Mouse (Mus musculus): ENCODE results near the gene H2-T23. TPM values are rescaled to one million over a fixed set of nuclear protein-coding genes. Genes with fewer than 3 reads are reported as not detected.
A peak's percentile ranks its signal among the peaks of the same experiment; 100 is the strongest.
"Not testable (repeated sequence)": the region's sequence is repeated elsewhere in the genome, so short reads cannot be mapped to it uniquely, and the experiment has no call there.

The H2-T23 gene
- polyA plus RNA-seq (2014; fragmentation: Nextera tagmentation; extraction: Ambion mirVana) = 3.0 and 4.0 TPM in 2 replicates

DNA sequence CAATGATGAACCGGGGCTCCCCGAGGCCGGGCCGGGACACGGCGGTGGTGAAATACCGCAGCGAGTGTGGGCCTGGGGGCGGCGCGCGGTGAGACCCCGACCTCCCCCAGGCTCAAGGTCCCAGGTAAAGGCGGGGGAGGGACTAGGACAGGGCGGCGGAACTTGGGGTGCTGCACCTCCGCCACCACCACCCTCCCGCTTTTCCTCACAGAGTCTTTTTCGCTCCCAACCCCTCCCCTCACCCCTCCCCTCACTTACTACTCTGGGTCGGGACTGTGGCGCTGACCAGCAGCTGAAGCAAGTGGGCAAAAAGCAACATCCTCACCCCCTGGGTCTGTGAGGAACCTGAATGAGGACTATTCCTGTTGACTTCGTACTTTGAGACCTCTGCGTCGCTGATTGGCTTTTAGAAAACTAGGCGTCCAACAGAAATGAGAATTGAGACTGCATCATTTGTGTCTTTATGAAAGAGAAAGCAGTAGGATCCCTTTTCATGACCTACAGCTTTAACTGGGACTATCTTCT, at the start of gene H2-T23:
H2-T23 (minus strand) TSS at position 505 of the 525 bp plus-strand sequence.
- DNase-seq (ENCODE audit: low spot score) (peak; percentile 49), ATAC-seq (ENCODE audit: low FRiP score) (peak; percentile 45; the same call in 1 of the 2 replicates)
- not testable (repeated sequence) for H3K36me3 ChIP-seq (ENCODE audit: control insufficient read depth, insufficient read depth, low read length); H3K4me1 ChIP-seq (replicated peaks; ENCODE audit: control insufficient read depth, insufficient read depth, low read length); H3K27me3 ChIP-seq (ENCODE audit: control insufficient read depth, insufficient read depth, low read length); H3K27ac ChIP-seq (ENCODE audit: low read depth, low read length); H3K9me3 ChIP-seq (ENCODE audit: control insufficient read depth, low read length)
- Histone ChIP-seq H3K9ac (ENCODE audit: low read depth, low read length) (peak within 1 kb of the TSS; percentile 34; the same call in 1 of the 2 replicates), H3K4me2 (replicated peaks; ENCODE audit: low read depth, low read length) (peak within 1 kb of the TSS; percentile 71), H3K4me3 (ENCODE audit: low read depth, low read length) (peak within 1 kb of the TSS; percentile 36)
- WGBS = 2% methylated on average over 23 of the region's 25 CpGs

DNA sequence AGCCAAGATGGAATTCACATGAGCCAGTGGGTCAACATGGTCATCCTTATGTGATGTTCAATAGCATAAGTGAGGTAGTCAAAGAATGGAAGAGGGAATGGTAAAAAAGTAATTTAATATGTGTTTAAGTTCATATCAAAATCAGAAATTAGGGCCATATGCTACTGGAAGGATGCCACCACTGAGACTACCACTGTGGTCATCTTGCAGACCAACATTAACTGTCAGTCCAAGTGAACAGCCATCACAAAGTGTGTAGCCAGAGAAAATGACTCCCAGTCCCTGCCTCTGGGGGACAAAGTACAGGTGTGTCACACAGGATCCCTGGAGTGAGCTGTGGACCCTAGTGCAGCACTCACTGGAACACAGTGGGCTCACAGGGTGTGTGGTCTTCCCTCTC, 49.2 kb upstream of the H2-T23 start:
- H3K27ac ChIP-seq (ENCODE audit: low read depth, low read length); H3K4me2 ChIP-seq (replicated peaks; ENCODE audit: low read depth, low read length); H3K27me3 ChIP-seq (ENCODE audit: control insufficient read depth, insufficient read depth, low read length); H3K4me3 ChIP-seq (ENCODE audit: low read depth, low read length); H3K36me3 ChIP-seq (ENCODE audit: control insufficient read depth, insufficient read depth, low read length); DNase-seq (ENCODE audit: low spot score); H3K9me3 ChIP-seq (ENCODE audit: control insufficient read depth, low read length); H3K9ac ChIP-seq (ENCODE audit: low read depth, low read length); ATAC-seq (ENCODE audit: low FRiP score); H3K4me1 ChIP-seq (replicated peaks; ENCODE audit: control insufficient read depth, insufficient read depth, low read length): not testable (repeated sequence)

DNA sequence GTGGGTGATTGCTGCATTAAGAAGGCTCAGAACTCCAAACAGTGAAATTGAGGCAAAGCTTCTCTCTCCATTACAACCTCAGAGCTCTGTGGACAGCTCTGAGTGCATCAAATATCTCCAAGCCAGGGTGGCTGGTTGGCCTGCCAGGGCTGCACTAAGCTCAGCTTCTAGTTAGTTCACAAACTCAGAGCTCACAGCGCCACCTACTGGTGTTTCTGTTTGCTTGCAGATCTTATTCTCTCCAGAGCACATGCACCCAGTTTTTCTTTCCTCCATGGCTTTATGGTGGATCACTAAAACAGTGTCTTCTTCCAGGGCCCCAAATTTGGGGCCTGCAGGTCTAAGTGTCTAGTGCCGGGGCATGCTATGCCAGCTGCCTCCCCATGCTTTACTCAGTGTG, 28.2 kb upstream of the H2-T23 start:
- Histone ChIP-seq H3K36me3 (ENCODE audit: control insufficient read depth, insufficient read depth, low read length) (no peaks in the 10 kb centered on the region), H3K4me3 (ENCODE audit: low read depth, low read length) (no peak overlapping the region), H3K27me3 (ENCODE audit: control insufficient read depth, insufficient read depth, low read length) (no peaks in the 10 kb centered on the region), H3K27ac (ENCODE audit: low read depth, low read length) (no peak overlapping the region), H3K9me3 (ENCODE audit: control insufficient read depth, low read length) (no peaks in the 10 kb centered on the region), H3K4me2 (replicated peaks; ENCODE audit: low read depth, low read length) (no peak overlapping the region), H3K4me1 (replicated peaks; ENCODE audit: control insufficient read depth, insufficient read depth, low read length) (no peaks in the 10 kb centered on the region), H3K9ac (ENCODE audit: low read depth, low read length) (no peak overlapping the region)
- ATAC-seq (ENCODE audit: low FRiP score) (no peak), DNase-seq (ENCODE audit: low spot score) (peak; percentile 84)
- WGBS = 31% methylated on average over 2 of the region's 2 CpGs

DNA sequence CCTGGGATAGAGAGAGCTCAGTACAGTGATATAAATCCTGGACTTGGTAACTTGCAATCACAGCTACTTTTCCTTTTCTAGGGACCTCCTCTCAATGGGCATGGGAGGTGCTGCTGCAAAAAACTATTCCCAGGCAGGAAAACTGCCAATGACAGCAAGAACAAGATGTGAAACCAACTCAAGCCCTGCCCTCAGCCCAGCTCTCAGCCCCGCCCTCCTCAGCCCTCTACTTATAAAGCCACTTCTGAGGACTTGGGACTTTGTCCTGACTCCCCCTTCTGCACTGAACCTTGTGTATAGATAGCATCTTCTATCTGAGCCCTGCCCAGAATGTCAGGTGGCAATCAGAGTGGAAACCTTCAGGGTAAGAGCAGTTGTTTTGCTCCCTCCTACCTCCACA, 25.7 kb upstream of the H2-T23 start, which contains the start of gene Gm11127:
Gm11127 (minus strand) TSS at position 10 of the 400 bp plus-strand sequence.
- H3K27me3 ChIP-seq (ENCODE audit: control insufficient read depth, insufficient read depth, low read length); H3K4me1 ChIP-seq (replicated peaks; ENCODE audit: control insufficient read depth, insufficient read depth, low read length); DNase-seq (ENCODE audit: low spot score); H3K36me3 ChIP-seq (ENCODE audit: control insufficient read depth, insufficient read depth, low read length); H3K9me3 ChIP-seq (ENCODE audit: control insufficient read depth, low read length); H3K9ac ChIP-seq (ENCODE audit: low read depth, low read length); ATAC-seq (ENCODE audit: low FRiP score); H3K4me3 ChIP-seq (ENCODE audit: low read depth, low read length); H3K27ac ChIP-seq (ENCODE audit: low read depth, low read length); H3K4me2 ChIP-seq (replicated peaks; ENCODE audit: low read depth, low read length): not testable (repeated sequence)
- WGBS = 88% methylated on average over 1 of the region's 1 CpGs

DNA sequence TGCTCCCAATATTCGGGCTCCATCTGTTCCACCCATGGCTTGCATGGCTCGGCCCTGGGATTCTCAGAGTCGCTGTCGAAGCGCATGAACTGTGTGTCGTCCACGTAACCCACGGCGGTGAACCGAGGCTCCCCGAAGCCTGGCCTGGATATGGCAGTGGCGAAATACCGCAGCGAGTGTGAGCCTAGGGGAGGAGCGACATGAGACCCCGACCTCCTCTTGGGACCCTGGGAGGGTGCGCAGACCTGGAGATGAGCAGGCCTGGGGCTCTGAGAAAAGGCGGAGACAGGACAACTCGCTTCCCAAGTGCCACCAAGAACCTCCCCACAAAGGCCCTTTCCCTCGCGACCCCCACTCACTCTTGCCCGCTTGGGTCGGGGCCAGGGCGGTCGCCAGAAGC, 25.3 kb upstream of the H2-T23 start:
- ATAC-seq (ENCODE audit: low FRiP score); H3K4me2 ChIP-seq (replicated peaks; ENCODE audit: low read depth, low read length); H3K27ac ChIP-seq (ENCODE audit: low read depth, low read length); H3K27me3 ChIP-seq (ENCODE audit: control insufficient read depth, insufficient read depth, low read length); DNase-seq (ENCODE audit: low spot score); H3K9me3 ChIP-seq (ENCODE audit: control insufficient read depth, low read length); H3K36me3 ChIP-seq (ENCODE audit: control insufficient read depth, insufficient read depth, low read length); H3K4me3 ChIP-seq (ENCODE audit: low read depth, low read length); H3K4me1 ChIP-seq (replicated peaks; ENCODE audit: control insufficient read depth, insufficient read depth, low read length); H3K9ac ChIP-seq (ENCODE audit: low read depth, low read length): not testable (repeated sequence)
- 88% methylated on average over 22 of the region's 25 CpGs for WGBS

DNA sequence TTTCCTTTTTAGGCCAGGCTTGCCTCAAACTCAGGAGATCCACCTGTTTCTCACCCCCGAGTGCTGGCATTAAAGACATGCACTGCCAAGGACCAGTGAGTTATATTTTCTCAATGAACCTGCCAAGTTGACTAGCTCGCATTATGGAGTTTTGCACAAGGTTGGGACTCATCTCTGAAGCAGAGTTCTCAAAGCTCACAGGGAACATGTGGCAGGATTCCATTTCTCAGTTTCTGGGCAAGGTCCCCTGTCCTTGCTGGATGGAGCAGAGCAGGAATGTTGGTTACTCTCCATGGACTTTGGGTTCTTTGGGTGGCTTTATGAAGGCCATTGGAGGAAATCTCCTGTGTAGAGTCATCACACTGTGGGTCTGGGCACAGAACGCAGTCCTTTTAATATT, 10.6 kb upstream of the H2-T23 start:
- no peak overlapping the region for H3K9ac ChIP-seq (ENCODE audit: low read depth, low read length)
- no peaks in the 10 kb centered on the region for H3K27me3 ChIP-seq (ENCODE audit: control insufficient read depth, insufficient read depth, low read length)
- H3K4me2 ChIP-seq (replicated peaks; ENCODE audit: low read depth, low read length) = no peak overlapping the region; the same call in 1 of the 2 replicates
- DNase-seq (ENCODE audit: low spot score) (no peak), ATAC-seq (ENCODE audit: low FRiP score) (no peak)
- no peaks in the 10 kb centered on the region for H3K4me1 ChIP-seq (replicated peaks; ENCODE audit: control insufficient read depth, insufficient read depth, low read length)
- no peaks in the 10 kb centered on the region for H3K36me3 ChIP-seq (ENCODE audit: control insufficient read depth, insufficient read depth, low read length)
- H3K4me3 ChIP-seq (ENCODE audit: low read depth, low read length) = no peak overlapping the region
- H3K27ac ChIP-seq (ENCODE audit: low read depth, low read length) = no peak overlapping the region
- no peaks in the 10 kb centered on the region for H3K9me3 ChIP-seq (ENCODE audit: control insufficient read depth, low read length)
- 88% methylated on average over 3 of the region's 3 CpGs for whole genome bisulfite sequencing

DNA sequence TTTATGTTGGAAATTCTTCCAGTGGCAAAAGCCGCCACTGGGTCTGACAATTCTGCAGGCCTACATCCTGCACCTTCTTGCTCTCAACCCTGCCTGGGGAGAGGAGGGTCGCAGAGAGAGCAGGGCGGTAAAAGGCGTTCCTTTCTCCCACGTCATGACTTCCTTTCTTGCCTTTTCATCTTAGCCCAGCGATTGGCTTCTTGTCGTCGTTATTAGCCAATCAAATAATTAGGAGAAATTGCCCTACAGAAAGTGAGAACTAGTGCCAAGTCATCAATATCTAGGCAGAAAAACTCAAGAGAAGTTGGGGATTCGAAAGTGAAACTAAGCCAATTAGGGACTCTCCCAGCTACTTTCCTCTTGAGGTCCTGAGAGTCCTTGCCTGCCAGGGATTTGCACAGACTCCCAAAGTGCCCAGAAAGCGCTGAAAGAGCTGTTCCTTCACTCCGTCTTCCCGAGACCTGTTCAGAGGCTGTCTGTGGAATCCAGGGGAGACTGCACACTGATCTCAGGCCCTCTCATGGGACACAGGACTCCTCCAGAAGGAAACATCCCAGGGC, 10.0 kb upstream of the H2-T23 start, which contains the start of the genes H2-T22 and Gm6034:
H2-T22 (minus strand) TSS at position 138 of the 560 bp plus-strand sequence.
Gm6034 (plus strand) TSS at position 352 of the 560 bp plus-strand sequence.
- 0 out of 2 replicates have a peak within 1 kb of the TSS, but pooled peaks have one; percentile 15 for H3K9ac ChIP-seq (ENCODE audit: low read depth, low read length)
- not testable (repeated sequence) for H3K27me3 ChIP-seq (ENCODE audit: control insufficient read depth, insufficient read depth, low read length); H3K4me1 ChIP-seq (replicated peaks; ENCODE audit: control insufficient read depth, insufficient read depth, low read length); H3K36me3 ChIP-seq (ENCODE audit: control insufficient read depth, insufficient read depth, low read length); H3K27ac ChIP-seq (ENCODE audit: low read depth, low read length); H3K9me3 ChIP-seq (ENCODE audit: control insufficient read depth, low read length)
- WGBS = under 1% methylated on average over 12 of the region's 12 CpGs
- peak; percentile 94 for ATAC-seq (ENCODE audit: low FRiP score)
- peak within 1 kb of the TSS; percentile 65 for H3K4me2 ChIP-seq (replicated peaks; ENCODE audit: low read depth, low read length)
- peak within 1 kb of the TSS; percentile 25 for H3K4me3 ChIP-seq (ENCODE audit: low read depth, low read length)
- DNase-seq (ENCODE audit: low spot score) = peak; percentile 70

DNA sequence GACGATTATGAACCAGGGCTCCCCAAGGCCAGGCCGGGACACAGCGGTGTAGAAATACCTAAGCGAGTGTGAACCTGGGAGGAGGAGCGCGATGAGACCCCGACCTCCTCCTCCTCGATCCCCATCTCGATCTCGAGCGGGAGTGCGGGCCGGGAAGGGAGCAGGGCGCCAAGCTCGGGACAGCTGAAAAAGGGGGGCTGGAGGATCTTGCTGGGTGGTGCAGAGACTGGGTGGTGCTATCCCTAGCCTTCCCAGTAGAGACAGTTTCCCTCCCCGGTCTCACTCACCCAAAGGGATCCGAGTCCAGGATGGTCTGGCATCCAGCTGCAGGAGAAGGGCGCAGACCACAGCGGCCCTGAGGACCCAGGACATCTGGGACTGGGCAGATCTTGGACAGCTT, 9.4 kb upstream of the H2-T23 start:
- H3K27me3 ChIP-seq (ENCODE audit: control insufficient read depth, insufficient read depth, low read length); H3K36me3 ChIP-seq (ENCODE audit: control insufficient read depth, insufficient read depth, low read length); H3K9me3 ChIP-seq (ENCODE audit: control insufficient read depth, low read length); H3K27ac ChIP-seq (ENCODE audit: low read depth, low read length); H3K4me1 ChIP-seq (replicated peaks; ENCODE audit: control insufficient read depth, insufficient read depth, low read length): not testable (repeated sequence)
- DNase-seq (ENCODE audit: low spot score) = peak; percentile 15
- Histone ChIP-seq H3K4me2 (replicated peaks; ENCODE audit: low read depth, low read length) (peak overlapping the region; percentile 65), H3K9ac (ENCODE audit: low read depth, low read length) (0 out of 2 replicates have a peak overlapping the region, but pooled peaks have one; percentile 15), H3K4me3 (ENCODE audit: low read depth, low read length) (peak overlapping the region; percentile 25)
- ATAC-seq (ENCODE audit: low FRiP score) = peak; percentile 68
- under 1% methylated on average over 19 of the region's 19 CpGs for WGBS

DNA sequence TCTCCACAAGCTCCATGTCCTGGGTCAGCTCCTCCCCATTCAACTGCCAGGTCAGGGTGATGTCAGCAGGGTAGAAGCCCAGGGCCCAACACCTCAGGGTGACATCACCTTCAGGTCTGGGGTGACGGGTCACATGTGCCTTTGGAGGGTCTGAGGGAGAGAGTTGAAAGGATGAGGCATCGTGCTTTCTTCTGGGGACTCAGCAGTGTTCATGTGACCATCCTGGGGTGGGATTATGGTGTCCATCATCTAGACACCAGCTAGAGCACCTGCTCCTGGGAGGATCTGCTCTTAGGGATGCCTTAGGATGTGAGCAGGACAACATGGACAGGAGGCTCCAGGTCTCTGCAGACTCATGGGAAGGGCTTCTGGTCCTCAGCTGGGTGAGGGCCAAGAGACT, 7.9 kb upstream of the H2-T23 start:
- H3K4me2 ChIP-seq (replicated peaks; ENCODE audit: low read depth, low read length); H3K36me3 ChIP-seq (ENCODE audit: control insufficient read depth, insufficient read depth, low read length); H3K9ac ChIP-seq (ENCODE audit: low read depth, low read length); H3K4me1 ChIP-seq (replicated peaks; ENCODE audit: control insufficient read depth, insufficient read depth, low read length); H3K27ac ChIP-seq (ENCODE audit: low read depth, low read length); H3K4me3 ChIP-seq (ENCODE audit: low read depth, low read length); ATAC-seq (ENCODE audit: low FRiP score); H3K9me3 ChIP-seq (ENCODE audit: control insufficient read depth, low read length); H3K27me3 ChIP-seq (ENCODE audit: control insufficient read depth, insufficient read depth, low read length); DNase-seq (ENCODE audit: low spot score): not testable (repeated sequence)
- 82% methylated on average over 2 of the region's 2 CpGs for WGBS
